Mouse (Mus musculus): ENCODE data around the gene Mtcl1.
"Not testable (repeated sequence)": the region's sequence is repeated elsewhere in the genome, so short reads cannot be mapped to it uniquely, and the experiment has no call there.

Mtcl1 gene

DNA sequence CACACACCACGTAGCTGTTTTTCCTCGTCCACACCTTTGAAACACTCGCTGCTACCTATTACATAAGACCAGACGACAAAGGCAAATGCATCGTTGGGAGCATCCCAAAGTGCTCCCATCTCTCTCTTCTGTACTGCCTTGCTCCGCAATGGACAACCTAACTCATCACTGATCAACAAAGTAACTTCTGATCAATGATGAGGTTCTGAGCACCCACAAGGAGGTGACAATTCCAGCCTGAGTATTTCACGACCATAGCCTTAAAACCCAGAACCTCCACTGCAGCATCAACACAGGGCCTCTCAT, 2.6 kb downstream of the Mtcl1 start:
- no peak for DNase-seq

DNA sequence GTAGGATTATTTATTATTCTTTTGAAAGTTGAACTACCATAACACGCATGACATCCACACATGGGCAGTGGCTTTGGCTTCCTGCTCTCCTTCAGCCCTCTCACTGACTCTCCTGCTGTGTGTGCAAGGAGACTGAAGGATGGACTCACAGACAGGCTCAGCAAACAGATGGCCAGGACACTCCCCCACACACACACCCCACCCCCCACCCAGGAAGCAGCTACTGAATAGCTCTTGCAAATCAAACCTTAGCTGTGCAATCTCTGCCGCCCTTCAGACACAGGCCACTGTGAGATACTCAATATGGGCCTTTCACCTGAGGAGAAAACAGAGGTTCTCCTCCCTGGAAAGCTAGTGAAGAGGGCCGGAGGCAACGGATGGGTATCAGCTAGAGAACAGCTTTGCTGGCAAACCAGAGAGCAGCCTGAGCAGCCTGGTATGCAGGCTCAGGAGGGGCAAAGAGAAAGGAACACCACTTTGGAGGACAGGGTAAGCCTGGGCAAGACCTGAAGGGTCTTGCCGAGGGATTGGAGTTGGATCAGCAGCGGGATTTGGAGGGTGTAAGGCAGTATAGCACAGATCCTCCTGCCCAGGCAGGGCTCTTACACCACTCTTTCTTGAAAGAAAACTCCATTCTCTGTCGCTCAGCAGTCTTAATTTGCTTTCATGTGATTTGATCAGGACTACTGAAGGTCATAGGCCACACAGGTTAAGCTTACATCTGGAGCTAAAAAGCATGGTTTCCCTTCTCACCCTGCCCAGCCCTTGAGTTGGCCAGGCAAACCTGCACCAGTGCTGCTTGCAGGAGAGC, 3.1 kb downstream of the Mtcl1 start:
- no peak for DNase-seq

DNA sequence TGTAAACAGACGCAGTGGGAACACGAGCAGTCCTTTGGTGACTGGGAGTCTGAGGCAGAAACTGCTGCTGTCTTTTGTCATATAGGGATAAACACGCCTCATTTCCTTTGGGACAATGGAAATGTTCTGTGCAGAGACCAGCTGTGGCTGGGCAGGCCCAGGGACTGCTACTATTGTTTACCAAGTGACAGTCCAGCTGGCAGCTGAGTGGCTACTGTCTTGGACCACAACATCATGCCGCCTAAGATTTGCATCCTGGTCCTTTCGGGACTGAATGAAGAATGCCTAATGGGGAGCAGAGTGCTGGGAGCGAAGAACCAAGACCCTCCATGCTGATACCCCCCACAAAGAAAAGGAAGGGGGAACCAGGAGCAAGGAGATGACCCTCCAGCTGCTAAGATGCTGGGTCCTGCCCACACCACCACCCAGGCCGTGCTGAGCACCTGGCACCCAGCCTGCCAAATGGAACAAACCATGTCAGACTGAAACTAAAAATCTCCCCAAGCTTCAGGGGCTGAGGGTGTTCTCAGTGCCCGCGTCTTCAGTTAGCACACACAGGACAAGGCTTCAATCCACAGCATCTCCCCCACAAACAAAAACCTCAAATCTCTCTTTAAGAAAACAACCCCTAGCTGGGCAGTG, 5.4 kb downstream of the Mtcl1 start:
- DNase-seq = no peak

- DNase-seq = no peak
Measured at GRCm38 (mm10) chr17:66439888-66440287, 9.7 kb downstream of the Mtcl1 start.

- DNase-seq = no peak
Measured at GRCm38 (mm10) chr17:66439051-66439753, 10.3 kb downstream of the Mtcl1 start.

- no peak for DNase-seq
Measured at GRCm38 (mm10) chr17:66438137-66438536, 11.4 kb downstream of the Mtcl1 start.

DNA sequence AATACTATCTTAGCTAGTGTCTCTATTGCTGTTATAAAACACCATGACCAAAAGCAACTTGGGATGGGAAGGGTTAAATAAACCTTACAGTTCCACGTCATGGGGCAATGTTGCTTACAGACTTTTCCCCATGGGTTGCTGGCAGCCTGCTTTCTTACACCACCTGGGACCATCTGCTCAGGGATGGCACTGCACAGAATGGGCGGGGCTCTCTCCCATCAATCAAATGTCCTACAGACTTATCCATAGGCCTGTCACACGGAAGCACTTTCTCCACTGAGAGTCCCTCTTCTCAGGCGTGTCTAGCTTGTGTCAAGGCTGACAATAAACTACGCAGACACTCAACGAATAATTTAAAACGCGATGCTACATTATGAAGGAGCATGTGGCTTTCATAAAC, 12.7 kb downstream of the Mtcl1 start:
- DNase-seq = no peak

DNA sequence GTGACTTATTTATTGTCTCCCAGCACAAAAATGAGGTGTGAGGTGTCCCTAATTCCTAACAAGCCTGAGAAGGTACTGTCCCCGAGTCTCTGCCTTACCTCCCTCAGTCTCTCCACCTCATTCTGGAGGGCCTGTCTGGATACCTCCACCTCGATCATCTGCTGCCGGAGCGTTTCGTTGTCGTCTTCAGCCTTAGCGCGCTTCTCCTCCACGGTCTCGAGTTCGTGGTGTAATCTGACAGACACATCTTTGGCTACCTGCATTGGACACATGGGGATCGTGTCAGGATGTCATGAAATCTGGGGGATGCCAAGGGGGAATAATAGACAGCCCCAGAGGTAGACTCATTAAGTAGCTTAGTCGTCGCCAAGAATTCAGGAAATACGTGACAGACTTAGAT, 13.6 kb downstream of the Mtcl1 start:
- DNase-seq = no peak

- no peak for DNase-seq
Measured at GRCm38 (mm10) chr17:66435007-66435406, 14.5 kb downstream of the Mtcl1 start.

DNA sequence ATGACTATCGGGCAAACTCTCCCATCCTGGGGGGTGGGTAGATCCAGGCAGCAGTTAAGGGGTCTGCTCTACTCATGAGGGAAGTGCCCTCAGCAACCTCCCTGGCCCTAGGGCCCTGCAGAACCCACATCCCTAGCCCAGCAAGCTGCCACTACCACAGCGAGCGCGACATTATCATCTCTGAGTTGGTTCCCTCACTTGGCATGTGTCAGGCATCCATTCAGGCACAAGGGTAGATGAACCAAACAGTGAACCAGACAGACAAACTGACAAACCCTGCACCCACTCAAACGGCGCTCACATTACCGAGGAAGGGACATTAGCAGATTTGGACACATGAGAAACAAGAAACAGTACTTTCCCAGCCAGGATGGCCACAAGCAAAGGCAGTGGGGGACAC, 15.0 kb downstream of the Mtcl1 start:
- DNase-seq = no peak

DNA sequence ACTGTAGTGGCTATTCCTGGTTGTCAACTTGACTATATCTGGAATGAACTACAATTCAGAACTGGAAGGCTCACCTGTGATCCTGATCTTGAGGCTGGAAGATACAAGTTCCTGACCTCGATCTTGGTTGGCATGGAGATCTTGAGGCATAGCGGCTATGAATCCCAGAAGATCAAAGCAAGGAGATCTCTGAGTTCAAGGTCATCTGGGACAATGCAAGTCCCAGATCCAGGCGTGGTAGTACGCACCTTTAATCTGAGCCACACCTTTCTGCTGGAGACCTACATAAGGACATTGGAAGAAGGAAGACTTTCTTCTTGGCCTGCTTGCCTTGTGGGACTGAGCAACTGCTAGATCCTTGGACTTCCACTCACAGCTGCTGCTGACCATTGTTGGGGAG, 24.9 kb downstream of the Mtcl1 start:
- DNase-seq = not testable (repeated sequence)

- DNase-seq = no peak
Measured at GRCm38 (mm10) chr17:66419421-66419820, 30.1 kb downstream of the Mtcl1 start.

GRCm38 (mm10) chr17:66417748-66418147, 31.8 kb downstream of the Mtcl1 start:
- DNase-seq = no peak

DNA sequence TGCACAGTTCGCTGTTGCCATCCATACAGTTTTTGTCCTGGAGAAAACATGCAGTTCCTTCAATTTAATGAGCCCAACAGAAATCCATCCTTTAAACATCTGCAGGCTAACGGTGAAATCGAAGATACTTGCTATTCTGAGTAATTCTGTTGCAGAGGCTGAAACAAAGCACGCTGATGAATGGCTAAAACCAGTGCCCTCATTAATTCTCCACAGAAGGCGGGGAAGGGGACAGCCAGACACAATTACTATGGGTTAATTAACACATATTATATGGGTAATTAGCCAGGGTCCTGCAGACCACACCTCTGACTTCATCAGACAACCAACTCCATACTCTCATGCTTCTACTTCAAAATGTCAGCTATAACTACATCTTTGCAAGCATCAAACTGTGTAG, 32.2 kb downstream of the Mtcl1 start:
- DNase-seq = no peak

- DNase-seq = no peak
Measured at GRCm38 (mm10) chr17:66416841-66417313, 32.7 kb downstream of the Mtcl1 start.

- no peak for DNase-seq
Measured at GRCm38 (mm10) chr17:66416436-66416835, 33.1 kb downstream of the Mtcl1 start.

- no peak for DNase-seq
Measured at GRCm38 (mm10) chr17:66414331-66414730, 35.2 kb downstream of the Mtcl1 start.

- no peak for DNase-seq
Measured at GRCm38 (mm10) chr17:66412155-66412970, 37.2 kb downstream of the Mtcl1 start.

GRCm38 (mm10) chr17:66410884-66411426, 38.6 kb downstream of the Mtcl1 start:
- no peak for DNase-seq

DNA sequence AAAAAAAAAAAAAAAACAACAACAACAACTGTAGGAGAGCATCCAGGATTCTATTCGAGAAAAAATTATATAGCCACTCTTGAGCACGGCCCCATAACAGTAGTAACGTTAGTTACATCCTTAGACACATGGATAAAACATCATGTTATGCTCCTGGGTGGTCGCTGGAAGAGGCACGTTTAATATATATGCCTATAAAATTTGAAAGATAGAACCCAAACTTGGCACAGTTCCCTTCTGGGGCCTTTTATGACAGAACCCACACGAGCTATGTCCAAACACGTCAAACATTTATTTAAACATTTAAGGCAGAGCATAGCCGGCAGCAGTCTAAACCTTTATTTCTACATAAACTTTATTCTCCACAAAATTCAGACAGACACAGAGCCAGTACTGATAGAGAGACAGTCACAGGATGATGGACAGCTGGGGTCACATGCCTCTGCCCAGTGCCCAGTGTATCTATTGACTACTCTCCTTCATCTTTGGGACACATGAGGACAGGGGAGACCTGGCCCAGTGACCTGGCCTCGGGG, 40.4 kb downstream of the Mtcl1 start:
- no peak for DNase-seq

GRCm38 (mm10) chr17:66408400-66408799, 41.1 kb downstream of the Mtcl1 start:
- DNase-seq = no peak

- no peak for DNase-seq
Measured at GRCm38 (mm10) chr17:66407833-66408232, 41.7 kb downstream of the Mtcl1 start.

GRCm38 (mm10) chr17:66405601-66406000, 43.9 kb downstream of the Mtcl1 start:
- no peak for DNase-seq

Data from thymus, postnatal 4 days (tissue).